Mouse (Mus musculus): ENCODE measurements at regions not wholly inside any gene's neighbourhood (a gene's known extent, or its start where the extent isn't known, plus 50 kb on each side); places are given as distances from the start of the nearest gene placed in this dataset.

- TF ChIP-seq CTCF (IDR thresholded peaks at IDR 0.05; ENCODE audit: low read depth, low read length): no peak
- no peak for TF ChIP-seq POLR2A (IDR thresholded peaks at IDR 0.05; ENCODE audit: borderline replicate concordance, low read depth, low read length)
These were observed 55.9 kb upstream of the Gm9887 start for GRCm38 (mm10) chr12:69428108-69428507.

All from bone marrow macrophage, adult 2 months (primary cell).